Mouse (Mus musculus) heart, postnatal 36 days (tissue): ENCODE data around the gene Sh3bp5. TPM values are rescaled to one million over a fixed set of nuclear protein-coding genes. Genes with fewer than 3 reads are reported as not detected.

ENCODE experiments used
- DNase-seq, 2 experiments: peaks; one replicate each; pipeline ENCODE4 v3.0.0; 2021 to 2022
- intact Hi-C: fragments of 180-260 bp; cut with DNase I; formaldehyde crosslinking; loops from one replicate; pipeline ENCODE4 v1.15.1; 2025
- total RNA-seq, 2 experiments: library from RNA; stranded (reverse); gene quantifications; 2 replicates each; pipeline ENCODE4 v1.2.3; 2021

The Sh3bp5 gene
- total RNA-seq, 2 experiments from 2014 or later: 56.4 to 60.6 TPM

- DNase-seq: no peak
- intact Hi-C loops: no loop called here
Measured at GRCm38 (mm10) chr14:31321181-31321580, 114.7 kb downstream of the Sh3bp5 start.

- no peak for DNase-seq
- intact Hi-C loops: no loop called here
Measured at GRCm38 (mm10) chr14:31319546-31319945, 116.3 kb downstream of the Sh3bp5 start.

- DNase-seq: no peak
- intact Hi-C loops: no loop called here
Measured at GRCm38 (mm10) chr14:31317754-31318153, 118.1 kb downstream of the Sh3bp5 start.

- no peak for DNase-seq
Measured at GRCm38 (mm10) chr14:31316613-31317012, 119.3 kb downstream of the Sh3bp5 start.

GRCm38 (mm10) chr14:31313192-31313591 is 122.7 kb downstream of the Sh3bp5 start:
- intact Hi-C loops: no loop called here
- DNase-seq: no peak

More at GRCm38 (mm10) chr14:31316613-31317012, 119.3 kb downstream of the Sh3bp5 start:
- intact Hi-C loops: no loop called here

Other genes with a start within 250 kb of the Sh3bp5 start
- 1,000 to 10,000 TPM; 4,706 to 5,436 TPM for gene Tnnc1, start 227.8 kb downstream of the Sh3bp5 start, total RNA-seq
- 100 to 1,000 TPM; 128 to 143 TPM for gene Nisch, start 219.1 kb downstream of the Sh3bp5 start, total RNA-seq
- 10 to 100 TPM; 14.2 to 18.3 TPM for gene Sema3g, start 218.2 kb downstream of the Sh3bp5 start, total RNA-seq
- gene Phf7, start 184.8 kb downstream of the Sh3bp5 start, total RNA-seq: 1 to 10 TPM; 3.8 to 4.3 TPM
- gene Bap1, start 184.6 kb downstream of the Sh3bp5 start, total RNA-seq: 10 to 100 TPM; 44.8 to 45.2 TPM
- under 1 TPM in 1 of 2 experiments, not detected in 1; 0.06 TPM for gene Dnah1, start 112.2 kb downstream of the Sh3bp5 start, total RNA-seq
- gene Capn7, start 99.4 kb downstream of the Sh3bp5 start, total RNA-seq: 10 to 100 TPM; 33.2 to 33.9 TPM
- gene Eaf1, start 58.3 kb upstream of the Sh3bp5 start, total RNA-seq: 10 to 100 TPM; 10.4 to 12.1 TPM
- 1 to 10 TPM; 8.4 to 9.3 TPM for gene Mettl6, start 59.0 kb upstream of the Sh3bp5 start, total RNA-seq
- 1 to 10 TPM; 6.0 to 9.9 TPM for gene Colq, start 155.3 kb upstream of the Sh3bp5 start, total RNA-seq
- 1 to 10 TPM in 1 of 2 experiments, under 1 TPM in 1; 0.33 to 1.7 TPM for gene Gm49387, start 204.8 kb upstream of the Sh3bp5 start, total RNA-seq
- gene Btd, start 204.9 kb upstream of the Sh3bp5 start, total RNA-seq: 10 to 100 TPM in 1 of 2 experiments, 1 to 10 TPM in 1; 9.3 to 12.3 TPM
- 10 to 100 TPM; 12.2 to 12.7 TPM for gene Hacl1, start 205.2 kb upstream of the Sh3bp5 start, total RNA-seq